Mouse (Mus musculus): ENCODE results near the gene Satb1. TPM values are rescaled to one million over a fixed set of nuclear protein-coding genes. Genes with fewer than 3 reads are reported as not detected.
A peak's percentile ranks its signal among the peaks of the same experiment; 100 is the strongest.

The Satb1 gene
- total RNA-seq (2015) (31.2 and 35.1 TPM in 2 replicates), total RNA-seq (2017) (21.8 and 22.1 TPM in 2 replicates)

DNA sequence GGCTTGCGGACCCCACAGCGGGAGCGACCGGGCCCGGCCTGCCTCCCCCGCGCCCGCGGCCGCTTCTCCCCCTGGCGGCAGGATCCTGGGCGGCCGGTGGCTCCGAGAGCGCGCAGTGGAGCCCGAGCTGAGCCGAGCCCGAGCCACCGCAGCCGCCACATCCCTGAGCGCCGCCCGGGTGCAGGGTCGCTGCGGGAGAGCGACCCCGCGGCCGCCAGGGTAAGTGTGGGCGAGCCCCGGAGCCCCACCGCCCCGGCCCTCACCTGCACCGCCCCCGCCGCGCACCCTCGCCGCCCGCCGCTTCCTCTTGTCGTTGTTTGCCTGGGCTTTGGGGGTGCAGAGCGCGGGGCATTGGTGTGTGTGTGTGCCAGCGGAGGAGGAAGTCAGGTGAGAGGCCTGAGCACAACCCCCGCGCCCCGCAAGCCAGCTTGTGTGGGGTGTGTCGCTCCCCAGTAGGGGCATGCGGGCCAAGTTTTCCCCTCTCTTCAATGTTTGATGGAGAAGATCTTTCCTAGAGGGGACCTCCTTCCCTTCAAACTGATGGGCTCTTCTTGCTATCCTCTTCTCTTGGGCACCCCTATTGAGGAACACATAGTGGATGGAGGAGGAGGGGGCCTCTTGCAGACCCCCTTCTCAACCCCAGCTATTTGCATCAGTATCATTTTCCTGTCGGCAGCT is at the start of gene Satb1:
Gene Satb1, minus strand, starts transcription at position 391 of the 678 bp plus-strand sequence.
- peak; percentile 63 for ATAC-seq (replicated peaks; ENCODE audit: poor library complexity)

- no peak for ATAC-seq (replicated peaks; ENCODE audit: poor library complexity)
These were observed 49.5 kb upstream of the Satb1 start for GRCm38 (mm10) chr17:51882566-51882965.

GRCm38 (mm10) chr17:51880895-51881622 is 48.0 kb upstream of the Satb1 start:
- no peak for ATAC-seq (replicated peaks; ENCODE audit: poor library complexity)

DNA sequence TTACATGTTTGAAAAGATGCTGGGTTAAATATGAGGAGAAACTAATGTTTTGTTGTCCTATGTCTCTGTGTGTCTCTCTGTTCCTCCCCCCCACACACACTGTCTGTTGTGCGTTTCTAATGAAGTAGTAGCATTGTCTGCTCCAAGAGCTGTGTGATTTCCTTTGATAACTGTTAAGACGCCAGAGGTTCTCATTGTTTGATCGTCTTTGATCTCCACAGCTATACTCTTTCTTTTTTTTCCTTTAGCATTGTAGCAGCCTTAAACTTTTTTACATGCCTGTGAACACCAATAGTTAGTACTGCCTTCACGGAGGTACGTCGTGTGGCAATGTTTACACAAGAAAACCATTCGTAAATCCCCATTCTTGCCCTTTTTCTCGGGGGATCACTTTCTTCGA is 47.1 kb upstream of the Satb1 start:
- ATAC-seq (replicated peaks; ENCODE audit: poor library complexity) = no peak

DNA sequence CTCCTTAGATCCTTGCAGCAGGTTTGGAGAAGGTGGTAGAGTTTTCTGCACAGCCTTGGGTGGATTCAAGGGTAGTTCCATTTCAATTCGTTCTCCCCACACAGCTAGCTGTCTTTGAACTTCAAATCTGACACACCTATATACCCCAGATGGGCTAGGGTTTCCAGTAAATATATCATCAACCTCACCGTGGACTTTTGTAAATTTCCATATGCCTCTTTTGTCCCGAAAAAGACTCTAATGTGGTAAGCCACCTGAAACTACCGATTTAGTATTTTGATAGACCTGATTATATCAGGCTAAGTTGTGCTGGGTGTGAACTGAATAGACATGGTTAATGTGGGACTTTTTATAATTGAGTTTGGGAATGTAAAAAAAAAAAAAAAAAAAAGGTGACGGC is 46.6 kb upstream of the Satb1 start:
- ATAC-seq (replicated peaks; ENCODE audit: poor library complexity) = no peak

GRCm38 (mm10) chr17:51879171-51879570 is 46.1 kb upstream of the Satb1 start:
- no peak for ATAC-seq (replicated peaks; ENCODE audit: poor library complexity)

DNA sequence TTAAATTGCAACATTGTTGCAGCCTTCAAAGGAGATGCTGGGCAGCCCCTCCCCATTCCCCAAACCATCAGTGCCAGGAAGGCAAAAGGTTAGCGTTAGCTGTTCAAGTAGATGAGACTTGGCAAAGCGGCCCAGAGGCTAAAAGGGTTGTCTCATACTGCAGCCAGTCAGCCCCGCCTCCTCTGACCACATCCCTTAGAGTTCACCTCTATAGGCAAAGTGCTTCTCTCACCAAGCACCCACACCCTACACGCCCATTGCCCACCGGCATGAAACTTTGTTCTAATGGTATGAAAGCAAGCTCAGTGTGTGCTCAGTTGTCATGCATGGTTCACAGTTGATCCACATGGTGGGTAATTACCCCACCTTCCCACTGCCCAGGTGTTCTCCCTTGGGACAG is 43.4 kb upstream of the Satb1 start:
- no peak for ATAC-seq (replicated peaks; ENCODE audit: poor library complexity)

DNA sequence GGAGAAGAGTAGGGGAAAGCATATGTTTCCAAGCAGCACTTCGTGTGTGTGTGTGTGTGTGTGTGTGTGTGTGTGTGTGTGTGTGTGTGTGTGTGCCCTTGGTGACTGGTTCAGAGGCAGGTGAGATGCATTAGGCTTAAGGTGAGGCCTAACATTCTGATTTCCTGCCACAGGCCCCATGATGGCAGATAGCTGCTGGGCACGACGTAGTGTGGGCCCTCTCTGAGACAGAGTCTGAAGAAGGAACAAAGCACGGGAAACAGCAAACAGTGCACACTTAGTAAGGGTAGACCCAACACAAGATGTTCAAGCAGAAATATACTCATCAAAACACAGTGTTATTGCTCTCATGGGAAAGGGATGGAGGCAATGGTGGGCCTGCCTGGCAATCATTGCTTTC is 24.5 kb upstream of the Satb1 start:
- ATAC-seq (replicated peaks; ENCODE audit: poor library complexity) = no peak

- ATAC-seq (replicated peaks; ENCODE audit: poor library complexity) = no peak
These were observed 23.2 kb upstream of the Satb1 start for GRCm38 (mm10) chr17:51856332-51856731.

- ATAC-seq (replicated peaks; ENCODE audit: poor library complexity) = no peak
These were observed 22.2 kb upstream of the Satb1 start for GRCm38 (mm10) chr17:51855261-51855660.

GRCm38 (mm10) chr17:51853952-51854351 is 20.9 kb upstream of the Satb1 start:
- no peak for ATAC-seq (replicated peaks; ENCODE audit: poor library complexity)

DNA sequence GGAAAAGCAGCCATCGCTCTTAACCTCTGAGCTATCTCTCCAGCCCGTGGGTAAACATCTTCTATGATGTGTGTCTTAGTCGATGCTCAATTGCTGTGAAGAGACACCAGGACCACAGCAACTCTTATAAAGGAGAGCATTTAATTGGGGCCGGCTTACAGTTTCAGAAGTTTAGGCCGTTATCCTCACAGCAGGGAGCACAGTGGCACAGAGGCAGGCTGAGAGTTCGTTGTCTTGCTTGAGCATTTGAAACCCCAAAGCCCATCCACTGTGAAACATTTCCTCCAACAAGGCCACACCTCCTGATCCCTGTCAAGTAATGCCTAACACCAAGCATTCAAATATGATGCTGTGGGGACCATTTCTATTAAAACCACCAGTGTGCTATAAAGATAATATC is 7.5 kb upstream of the Satb1 start:
- ATAC-seq (replicated peaks; ENCODE audit: poor library complexity) = no peak

- no peak for ATAC-seq (replicated peaks; ENCODE audit: poor library complexity)
These were observed 6.4 kb upstream of the Satb1 start for GRCm38 (mm10) chr17:51839484-51839883.

- no peak for ATAC-seq (replicated peaks; ENCODE audit: poor library complexity)
These were observed 3.8 kb upstream of the Satb1 start for GRCm38 (mm10) chr17:51836901-51837300.

GRCm38 (mm10) chr17:51836243-51836642 is 3.2 kb upstream of the Satb1 start:
- no peak for ATAC-seq (replicated peaks; ENCODE audit: poor library complexity)

DNA sequence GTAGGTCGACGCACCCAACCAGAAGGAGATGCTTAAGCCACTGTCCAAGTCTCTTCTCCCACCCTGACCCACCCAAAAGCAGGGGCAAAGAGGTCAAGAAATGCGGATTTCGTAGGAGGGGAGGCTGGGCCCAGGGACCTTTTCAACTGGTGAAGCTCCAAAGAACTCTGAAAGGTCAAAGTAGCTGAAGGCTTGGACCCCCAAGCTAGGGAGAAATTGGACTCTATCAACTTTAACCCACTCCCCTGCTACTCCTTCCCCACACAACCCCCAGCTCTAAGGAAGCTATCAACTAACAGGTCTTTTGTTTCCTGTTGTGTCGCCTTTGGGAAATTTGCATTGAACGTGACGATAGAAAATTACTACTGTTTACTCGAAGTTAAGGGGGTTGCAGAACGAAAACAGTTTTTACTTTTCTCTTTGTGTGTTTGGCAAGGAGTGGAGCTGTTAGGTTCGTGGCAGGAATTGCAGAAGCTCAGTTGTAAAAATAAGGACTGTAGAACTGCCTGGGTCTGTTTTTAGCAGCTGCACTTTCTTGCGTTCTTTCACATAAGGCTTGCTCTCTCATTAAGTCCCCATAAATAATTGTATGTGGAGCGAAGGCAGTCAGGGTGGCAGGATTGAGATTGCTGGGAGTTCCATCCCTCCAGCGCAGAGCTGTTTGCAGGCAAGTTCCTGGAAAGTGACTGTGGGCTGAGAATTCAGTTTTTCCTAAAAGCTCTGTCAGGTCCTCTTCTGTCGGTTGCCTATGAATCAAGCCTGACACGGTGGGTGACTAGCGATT is 680 bp upstream of the Satb1 start:
- no peak for ATAC-seq (replicated peaks; ENCODE audit: poor library complexity)

- peak; percentile 18; the same call in 1 of the 2 replicates for ATAC-seq (replicated peaks; ENCODE audit: poor library complexity)
These were observed 642 bp downstream of the Satb1 start for GRCm38 (mm10) chr17:51832421-51832875.

- ATAC-seq (replicated peaks; ENCODE audit: poor library complexity) = peak; percentile 17
These were observed 1.2 kb downstream of the Satb1 start for GRCm38 (mm10) chr17:51831702-51832420.

- ATAC-seq (replicated peaks; ENCODE audit: poor library complexity) = peak; percentile 24
These were observed 1.9 kb downstream of the Satb1 start for GRCm38 (mm10) chr17:51831121-51831701.

GRCm38 (mm10) chr17:51829436-51829835 is 3.7 kb downstream of the Satb1 start:
- no peak for ATAC-seq (replicated peaks; ENCODE audit: poor library complexity)

Data from megakaryocyte progenitor cell, adult 5-6 weeks (primary cell).